Mouse (Mus musculus) testis, adult 2 months (tissue): ENCODE data around the gene Tmem135. TPM values are rescaled to one million over a fixed set of nuclear protein-coding genes. Genes with fewer than 3 reads are reported as not detected.

Source experiments
- H3K27ac ChIP-seq: fragments of 200-500 bp; 2 replicates; pipeline ENCODE4 v1.5.1; 2012; ENCODE audit warnings: low read depth, low read length; ENCODE audit not compliant: control insufficient read depth, insufficient read depth
- H3K27me3 ChIP-seq: fragments of 200-500 bp; 2 replicates; pipeline ENCODE4 v1.6.1; 2012; ENCODE audit warnings: mild to moderate bottlenecking, low read length, moderate library complexity; ENCODE audit not compliant: control insufficient read depth, insufficient read depth
- H3K36me3 ChIP-seq: fragments of 200-500 bp; 2 replicates; pipeline ENCODE4 v1.6.1; 2012; ENCODE audit warnings: mild to moderate bottlenecking, low read length; ENCODE audit not compliant: control insufficient read depth, insufficient read depth
- H3K4me1 ChIP-seq: fragments of 200-500 bp; 2 replicates; pipeline ENCODE4 v1.6.1; 2012; ENCODE audit warnings: low read length; ENCODE audit not compliant: control insufficient read depth, insufficient read depth
- H3K4me3 ChIP-seq: fragments of 200-500 bp; 2 replicates; pipeline ENCODE4 v1.5.1; 2012; ENCODE audit warnings: low read depth, mild to moderate bottlenecking, low read length, moderate library complexity, mixed read lengths; ENCODE audit not compliant: control insufficient read depth
- CTCF ChIP-seq: fragments of 200-500 bp; IDR thresholded peaks from 2 replicates; pipeline ENCODE4 v1.5.1; 2012; ENCODE audit warnings: low read depth, mild to moderate bottlenecking, inconsistent platforms, low read length, moderate library complexity; ENCODE audit not compliant: control insufficient read depth, insufficient read depth, insufficient replicate concordance
- POLR2A ChIP-seq: fragments of 200-500 bp; IDR thresholded peaks from 2 replicates; pipeline ENCODE4 v1.6.1; 2012; ENCODE audit warnings: low read depth, mild to moderate bottlenecking, inconsistent platforms, low read length, moderate library complexity; ENCODE audit not compliant: control insufficient read depth
- polyA plus RNA-seq: library from polyadenylated mRNA; depleted of rRNA; stranded (reverse); fragments of >200 nt; gene quantifications from 2 replicates; pipeline ENCODE4 v1.2.3, GENCODE M21; 2012

The Tmem135 gene
- polyA plus RNA-seq, 1 experiment, result 4.6 TPM

DNA sequence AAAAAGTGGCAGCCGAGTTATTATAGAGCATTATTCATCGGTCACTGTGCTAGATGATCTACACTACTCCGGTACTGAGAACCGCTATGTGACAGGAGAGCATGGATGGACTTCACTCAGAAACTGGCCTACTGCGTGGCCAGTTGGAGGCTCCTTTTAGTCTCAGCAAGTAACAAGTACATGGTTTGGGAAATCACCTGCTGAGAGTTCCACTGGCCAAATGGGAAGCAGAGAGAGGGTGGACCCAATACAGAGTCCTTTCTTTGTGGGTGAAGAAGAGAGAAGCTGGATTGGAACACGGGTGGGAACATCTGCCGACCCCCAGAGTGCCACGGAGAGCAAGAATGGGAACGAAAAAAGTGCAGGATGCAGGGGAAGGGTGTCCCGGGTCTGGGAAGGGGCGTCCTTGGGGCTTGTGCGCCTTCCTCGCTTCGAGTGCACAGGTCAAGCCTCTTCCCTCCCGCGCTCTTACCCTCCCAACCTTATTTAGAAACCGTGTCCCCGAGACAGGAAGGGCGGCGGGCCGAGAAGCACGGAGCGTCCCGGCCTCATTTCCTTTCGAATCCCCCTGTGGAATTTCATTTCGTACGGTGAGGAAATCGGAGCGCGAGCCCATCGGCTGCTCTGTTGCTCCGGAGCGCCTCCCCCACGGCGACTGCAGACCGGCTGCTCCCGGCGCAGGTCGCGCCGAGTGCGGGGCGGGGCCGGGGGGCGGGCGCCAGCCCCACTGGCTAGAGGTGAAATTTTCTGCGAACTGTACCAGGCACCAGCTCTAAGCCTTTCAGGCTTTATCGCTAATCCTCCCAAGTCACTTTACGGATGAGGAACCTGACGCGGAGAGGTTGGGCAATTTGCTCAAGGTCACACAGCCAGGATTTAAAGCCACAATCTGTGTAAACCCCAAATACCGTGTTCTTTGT lies 709 bp downstream of the Tmem135 start:
- TF ChIP-seq POLR2A (no peak), CTCF (no peak)
- Histone ChIP-seq H3K4me1 (peaks cover 11% of the 10 kb centered on the region; the same call in 1 of the 2 replicates), H3K27me3 (no peaks in the 10 kb centered on the region), H3K27ac (0 out of 2 replicates have a peak overlapping the region, but pooled peaks have one; percentile 2), H3K36me3 (no peaks in the 10 kb centered on the region), H3K4me3 (peak overlapping the region; percentile 85)

DNA sequence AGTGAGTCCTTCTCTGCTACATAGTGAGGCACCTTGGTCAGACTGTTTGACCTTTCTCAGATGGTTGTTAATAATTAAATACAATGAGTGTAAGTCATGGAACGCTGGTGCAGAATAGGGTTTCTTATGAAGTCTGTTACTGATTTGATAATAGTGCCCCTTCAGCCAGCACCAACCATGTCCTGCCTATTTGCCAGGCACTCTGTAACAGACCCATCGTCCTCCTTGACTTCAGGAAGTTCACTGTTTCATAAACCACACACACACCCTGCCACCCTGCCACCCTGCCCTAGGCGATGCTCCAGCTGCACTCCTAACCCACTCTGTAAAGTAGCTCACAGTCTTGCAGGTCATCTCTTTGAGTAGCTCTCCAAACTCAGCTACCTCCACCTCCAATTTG lies 2.1 kb downstream of the Tmem135 start:
- Histone ChIP-seq H3K27ac (no peak overlapping the region), H3K4me1 (peaks cover 11% of the 10 kb centered on the region; the same call in 1 of the 2 replicates), H3K27me3 (no peaks in the 10 kb centered on the region), H3K36me3 (no peaks in the 10 kb centered on the region), H3K4me3 (no peak overlapping the region)
- TF ChIP-seq POLR2A (no peak), CTCF (no peak)

DNA sequence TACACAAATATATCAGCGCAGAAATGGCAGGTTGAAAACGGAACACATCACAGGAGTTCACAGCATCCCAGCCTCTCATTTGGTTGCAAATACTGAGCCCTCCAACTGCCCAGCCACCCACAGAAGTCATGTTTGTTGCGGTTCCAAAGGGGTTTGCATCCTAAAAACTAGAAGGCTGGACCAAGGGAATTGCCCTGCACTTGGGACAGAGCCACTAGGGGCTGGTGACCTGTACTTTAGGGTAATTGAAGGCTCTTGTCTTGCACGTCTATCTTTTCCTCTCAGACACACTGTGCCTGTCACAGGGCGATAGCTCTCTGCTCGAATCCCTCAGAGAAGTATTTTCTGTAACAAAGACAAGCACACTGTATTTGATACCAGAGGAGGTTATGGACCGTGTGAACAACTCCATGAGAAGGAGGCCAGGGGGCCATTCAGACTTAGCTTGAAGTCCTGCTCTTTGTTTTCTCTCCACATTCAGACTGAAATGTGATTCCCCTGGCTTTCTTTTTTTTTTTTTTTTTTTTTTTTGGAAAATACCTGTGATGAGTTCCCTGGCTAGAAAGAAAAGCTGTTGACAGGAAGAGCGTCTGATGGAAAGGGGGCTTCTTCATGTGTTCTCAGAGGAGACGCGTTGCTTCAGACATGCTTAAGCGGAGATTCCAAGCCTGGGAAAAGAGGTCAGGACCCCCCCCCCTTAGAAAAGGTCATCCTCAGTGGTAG lies 2.7 kb downstream of the Tmem135 start:
- Histone ChIP-seq H3K4me3 (no peak overlapping the region), H3K4me1 (peaks cover 11% of the 10 kb centered on the region; the same call in 1 of the 2 replicates), H3K27ac (no peak overlapping the region), H3K36me3 (no peaks in the 10 kb centered on the region), H3K27me3 (no peaks in the 10 kb centered on the region)
- no peak for TF ChIP-seq CTCF
- no peak for TF ChIP-seq POLR2A

DNA sequence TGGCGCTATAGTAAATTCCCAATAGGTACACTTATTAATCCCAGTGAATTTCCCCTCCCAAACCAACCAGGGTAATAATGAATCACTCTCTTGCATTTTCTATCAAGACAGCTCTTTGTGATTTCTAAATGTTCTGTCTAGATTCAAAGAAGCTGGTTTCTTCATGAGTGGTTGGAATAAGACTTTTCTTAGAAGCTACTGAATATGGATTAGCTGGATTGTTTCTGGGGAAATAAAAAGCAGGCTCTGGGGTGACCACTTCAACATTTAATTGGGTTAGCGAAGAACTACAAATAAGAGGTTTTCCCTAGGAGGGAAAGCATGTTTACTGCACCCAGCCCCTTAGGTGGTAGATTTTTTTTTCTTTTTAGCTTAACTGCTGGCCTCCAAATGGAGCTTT lies 3.3 kb downstream of the Tmem135 start:
- Histone ChIP-seq H3K27ac (no peak overlapping the region), H3K4me1 (peaks cover 11% of the 10 kb centered on the region; the same call in 1 of the 2 replicates), H3K27me3 (no peaks in the 10 kb centered on the region), H3K4me3 (no peak overlapping the region), H3K36me3 (no peaks in the 10 kb centered on the region)
- TF ChIP-seq POLR2A, result no peak
- no peak for TF ChIP-seq CTCF

DNA sequence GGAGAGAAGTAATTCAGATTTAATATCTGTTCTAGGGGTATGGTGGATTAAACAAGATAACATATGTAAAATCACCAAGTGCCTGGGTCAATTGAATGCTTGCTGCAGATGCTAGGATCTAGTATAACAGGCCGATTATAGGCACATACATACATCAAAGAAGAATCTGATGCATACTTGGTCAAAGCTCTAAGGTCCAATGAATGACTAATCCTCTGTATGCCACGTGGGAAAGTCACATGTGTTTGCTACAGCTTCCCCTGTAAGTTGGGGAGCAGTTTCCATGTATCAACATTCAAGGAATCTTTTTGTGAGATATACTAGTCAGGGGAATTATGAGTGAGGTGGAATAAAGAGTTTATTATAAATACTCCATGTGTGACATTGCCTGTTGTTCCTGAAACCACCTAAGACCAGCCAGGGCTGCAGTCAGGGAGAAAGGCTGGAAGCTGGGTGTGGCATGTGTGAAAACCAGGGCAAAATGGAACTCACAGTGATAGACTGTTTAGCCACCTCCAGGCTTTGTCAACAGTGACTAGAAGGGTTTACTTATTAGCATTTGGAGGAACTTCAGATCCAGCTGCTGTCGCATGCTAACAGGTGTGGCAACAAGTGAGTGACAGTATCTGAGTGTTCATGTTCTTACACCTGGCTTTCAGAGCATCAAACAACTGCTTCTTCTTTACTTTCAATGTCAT lies 6.0 kb downstream of the Tmem135 start:
- Histone ChIP-seq H3K4me3 (no peak overlapping the region), H3K36me3 (no peaks in the 10 kb centered on the region), H3K4me1 (no peaks in the 10 kb centered on the region), H3K27me3 (no peaks in the 10 kb centered on the region), H3K27ac (no peak overlapping the region)
- TF ChIP-seq CTCF, result no peak
- TF ChIP-seq POLR2A, result no peak

DNA sequence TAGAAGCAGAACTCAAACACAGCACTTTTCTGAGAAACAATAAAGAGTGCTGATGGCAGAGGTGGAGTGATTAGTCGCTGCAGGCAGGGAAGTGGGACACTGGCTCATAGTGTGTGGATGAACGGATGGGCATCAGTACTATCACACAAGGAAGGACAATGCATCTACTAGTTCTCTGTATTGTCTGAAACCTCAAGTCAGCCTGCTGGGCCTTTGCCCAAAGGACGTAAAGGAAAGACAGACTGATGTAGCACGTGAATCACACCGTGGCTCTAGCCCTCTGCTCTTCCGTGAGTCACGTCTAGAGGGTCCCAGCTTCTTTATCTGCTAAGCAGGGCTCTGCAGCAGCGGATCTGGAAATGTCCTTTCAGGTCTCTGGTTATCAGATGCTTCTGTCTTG lies 7.6 kb downstream of the Tmem135 start:
- no peaks in the 10 kb centered on the region for H3K36me3 ChIP-seq
- H3K4me3 ChIP-seq, result no peak overlapping the region
- H3K27ac ChIP-seq, result no peak overlapping the region
- no peaks in the 10 kb centered on the region for H3K4me1 ChIP-seq
- TF ChIP-seq POLR2A, result no peak
- TF ChIP-seq CTCF, result no peak
- no peaks in the 10 kb centered on the region for H3K27me3 ChIP-seq
